Mouse (Mus musculus): ENCODE results near the gene Ddit4. TPM values are rescaled to one million over a fixed set of nuclear protein-coding genes. Genes with fewer than 3 reads are reported as not detected.

Ddit4 gene
- polyA plus RNA-seq, 1 experiment from 2014 or later, result 8.8 TPM

- Histone ChIP-seq H3K9me3 (ENCODE audit: control insufficient read depth, low read length) (no peaks in the 10 kb centered on the region), H3K4me1 (replicated peaks; ENCODE audit: control insufficient read depth, insufficient read depth, low read length) (peaks cover 25% of the 10 kb centered on the region), H3K4me2 (replicated peaks) (no peak overlapping the region), H3K27me3 (ENCODE audit: control insufficient read depth, insufficient read depth, low read length) (no peaks in the 10 kb centered on the region), H3K27ac (no peak overlapping the region), H3K9ac (no peak overlapping the region), H3K4me3 (replicated peaks; ENCODE audit: low read length) (no peak overlapping the region), H3K36me3 (replicated peaks; ENCODE audit: control insufficient read depth, insufficient read depth) (no peaks in the 10 kb centered on the region)
- no peak for ATAC-seq (ENCODE audit: low FRiP score)
- DNase-seq (ENCODE audit: low spot score), result no peak
- WGBS, result 79% methylated on average over 8 of the region's 8 CpGs
Measured at GRCm38 (mm10) chr10:59965788-59966187, 14.2 kb upstream of the Ddit4 start.

- no peaks in the 10 kb centered on the region for H3K27me3 ChIP-seq (ENCODE audit: control insufficient read depth, insufficient read depth, low read length)
- 37% methylated on average over 9 of the region's 9 CpGs for WGBS
- ATAC-seq (ENCODE audit: low FRiP score) (no peak), DNase-seq (ENCODE audit: low spot score) (no peak)
- H3K4me1 ChIP-seq (replicated peaks; ENCODE audit: control insufficient read depth, insufficient read depth, low read length), result peaks cover 21% of the 10 kb centered on the region
- H3K4me3 ChIP-seq (replicated peaks; ENCODE audit: low read length), result no peak overlapping the region
- H3K36me3 ChIP-seq (replicated peaks; ENCODE audit: control insufficient read depth, insufficient read depth), result no peaks in the 10 kb centered on the region
- peak overlapping the region; percentile 44; the same call in 1 of the 2 replicates for H3K4me2 ChIP-seq (replicated peaks)
- no peaks in the 10 kb centered on the region for H3K9me3 ChIP-seq (ENCODE audit: control insufficient read depth, low read length)
- peak overlapping the region; percentile 36; the same call in 1 of the 2 replicates for H3K27ac ChIP-seq
- H3K9ac ChIP-seq, result peak overlapping the region; percentile 25; the same call in 1 of the 2 replicates
Measured at GRCm38 (mm10) chr10:59965362-59965695, 13.7 kb upstream of the Ddit4 start.

DNA sequence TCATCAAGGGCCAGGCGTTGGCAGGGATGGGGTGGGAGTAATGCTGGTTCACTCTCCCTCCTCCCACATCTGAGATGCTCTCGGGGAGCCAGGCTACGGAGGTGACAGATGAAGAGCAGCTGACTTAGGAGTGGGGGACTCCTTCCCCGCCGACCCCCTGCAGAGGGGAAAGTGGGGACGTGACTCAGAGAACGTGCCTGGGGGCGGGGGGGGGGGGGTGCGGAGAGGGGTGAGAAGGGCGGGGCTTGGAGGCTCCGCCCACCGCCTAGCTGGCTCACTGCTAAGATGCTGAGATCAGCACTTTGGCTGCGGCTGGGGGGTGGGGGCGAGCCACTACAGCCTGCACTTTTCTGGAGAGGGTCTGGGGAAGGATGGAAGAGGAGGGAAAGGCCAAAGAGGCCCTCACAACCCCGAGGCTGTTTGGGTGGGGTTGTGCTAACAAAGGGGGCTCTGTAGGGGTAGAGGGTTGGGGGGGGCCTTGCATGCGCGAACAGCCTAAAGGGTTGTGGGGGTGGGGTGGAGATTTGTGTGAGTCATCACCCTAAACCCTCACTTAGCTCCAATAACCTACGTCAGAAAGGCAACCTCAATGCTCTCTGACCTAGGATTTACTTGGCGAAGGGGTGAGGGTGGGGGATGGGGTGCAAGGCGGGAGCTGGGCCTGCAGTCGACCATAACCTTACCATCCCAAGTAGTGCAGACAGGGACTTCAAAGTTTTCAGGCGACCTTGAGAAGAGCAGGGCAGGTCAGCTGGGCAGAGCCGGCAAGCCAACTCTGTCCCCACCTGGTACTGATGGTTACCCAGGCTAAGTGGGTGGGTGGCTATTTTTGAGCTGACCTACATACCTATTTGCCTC, 13.1 kb upstream of the Ddit4 start:
- H3K27me3 ChIP-seq (ENCODE audit: control insufficient read depth, insufficient read depth, low read length), result no peaks in the 10 kb centered on the region
- H3K4me1 ChIP-seq (replicated peaks; ENCODE audit: control insufficient read depth, insufficient read depth, low read length), result peaks cover 18% of the 10 kb centered on the region
- ATAC-seq (ENCODE audit: low FRiP score) (peak; percentile 70), DNase-seq (ENCODE audit: low spot score) (no peak)
- H3K4me2 ChIP-seq (replicated peaks), result peak overlapping the region; percentile 44
- H3K9ac ChIP-seq, result peak overlapping the region; percentile 25; the same call in 1 of the 2 replicates
- H3K36me3 ChIP-seq (replicated peaks; ENCODE audit: control insufficient read depth, insufficient read depth), result no peaks in the 10 kb centered on the region
- peak overlapping the region; percentile 36; the same call in 1 of the 2 replicates for H3K27ac ChIP-seq
- peak overlapping the region; percentile 4; the same call in 1 of the 2 replicates for H3K4me3 ChIP-seq (replicated peaks; ENCODE audit: low read length)
- WGBS, result 6% methylated on average over 18 of the region's 23 CpGs
- no peaks in the 10 kb centered on the region for H3K9me3 ChIP-seq (ENCODE audit: control insufficient read depth, low read length)

DNA sequence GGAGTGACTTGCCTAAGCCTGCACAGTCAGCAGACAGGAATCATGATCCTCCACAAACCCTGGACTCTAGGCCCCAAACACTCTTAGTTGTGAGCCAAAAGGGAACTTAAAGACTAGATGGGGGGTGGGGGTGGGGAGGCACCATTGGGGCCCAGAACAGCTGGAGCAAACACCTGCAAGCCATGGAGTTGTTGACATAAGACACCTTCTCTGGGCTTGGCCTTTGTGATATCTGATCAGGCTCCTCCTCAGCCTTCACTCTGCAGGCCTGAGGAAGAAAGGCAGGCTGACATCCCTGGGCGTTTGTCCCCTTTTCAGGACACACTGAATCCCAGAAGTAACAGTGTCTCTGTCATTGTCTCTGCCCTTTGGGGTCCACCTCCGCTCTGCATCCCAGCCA, 12.0 kb upstream of the Ddit4 start:
- Histone ChIP-seq H3K36me3 (replicated peaks; ENCODE audit: control insufficient read depth, insufficient read depth) (no peaks in the 10 kb centered on the region), H3K27me3 (ENCODE audit: control insufficient read depth, insufficient read depth, low read length) (no peaks in the 10 kb centered on the region), H3K9ac (no peak overlapping the region), H3K4me2 (replicated peaks) (no peak overlapping the region), H3K4me3 (replicated peaks; ENCODE audit: low read length) (no peak overlapping the region), H3K9me3 (ENCODE audit: control insufficient read depth, low read length) (no peaks in the 10 kb centered on the region), H3K4me1 (replicated peaks; ENCODE audit: control insufficient read depth, insufficient read depth, low read length) (peaks cover 24% of the 10 kb centered on the region), H3K27ac (no peak overlapping the region)
- ATAC-seq (ENCODE audit: low FRiP score), result no peak
- WGBS, result 49% methylated on average over 2 of the region's 2 CpGs
- DNase-seq (ENCODE audit: low spot score), result no peak

DNA sequence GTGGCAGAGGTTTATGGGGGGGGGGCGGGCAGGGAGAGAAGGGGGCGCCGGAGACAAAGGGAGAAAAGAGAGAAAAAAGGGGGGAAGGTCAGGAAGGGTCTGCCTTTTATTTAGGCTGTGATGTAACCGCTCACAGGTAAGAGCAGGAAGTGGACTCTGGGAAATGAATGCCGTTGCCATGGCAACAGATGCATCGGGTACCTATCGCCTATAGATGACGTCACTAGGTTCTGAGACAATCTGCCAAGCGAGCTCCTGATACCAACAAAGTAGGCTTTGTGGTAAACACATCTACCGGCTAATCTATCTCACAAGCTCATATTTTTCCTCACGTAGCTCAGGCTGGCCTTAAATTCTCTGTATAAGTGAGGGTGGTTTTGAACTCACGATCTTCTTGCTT, 7.9 kb upstream of the Ddit4 start:
- no peaks in the 10 kb centered on the region for H3K9me3 ChIP-seq (ENCODE audit: control insufficient read depth, low read length)
- whole genome bisulfite sequencing, result 71% methylated on average over 12 of the region's 12 CpGs
- peaks cover 35% of the 10 kb centered on the region for H3K4me1 ChIP-seq (replicated peaks; ENCODE audit: control insufficient read depth, insufficient read depth, low read length)
- no peaks in the 10 kb centered on the region for H3K27me3 ChIP-seq (ENCODE audit: control insufficient read depth, insufficient read depth, low read length)
- H3K4me3 ChIP-seq (replicated peaks; ENCODE audit: low read length), result no peak overlapping the region
- no peak overlapping the region; the same call in 1 of the 2 replicates for H3K27ac ChIP-seq
- no peak overlapping the region for H3K9ac ChIP-seq
- DNase-seq (ENCODE audit: low spot score), result no peak
- no peak for ATAC-seq (ENCODE audit: low FRiP score)
- H3K4me2 ChIP-seq (replicated peaks), result no peak overlapping the region
- no peaks in the 10 kb centered on the region for H3K36me3 ChIP-seq (replicated peaks; ENCODE audit: control insufficient read depth, insufficient read depth)

GRCm38 (mm10) chr10:59958458-59958857, 6.8 kb upstream of the Ddit4 start:
- ATAC-seq (ENCODE audit: low FRiP score) (peak; percentile 61), DNase-seq (ENCODE audit: low spot score) (no peak)
- H3K36me3 ChIP-seq (replicated peaks; ENCODE audit: control insufficient read depth, insufficient read depth), result no peaks in the 10 kb centered on the region
- H3K4me1 ChIP-seq (replicated peaks; ENCODE audit: control insufficient read depth, insufficient read depth, low read length), result peaks cover 33% of the 10 kb centered on the region
- 16% methylated on average over 5 of the region's 5 CpGs for WGBS
- H3K27ac ChIP-seq, result peak overlapping the region; percentile 64
- no peak overlapping the region for H3K4me3 ChIP-seq (replicated peaks; ENCODE audit: low read length)
- H3K4me2 ChIP-seq (replicated peaks), result peak overlapping the region; percentile 50
- H3K9me3 ChIP-seq (ENCODE audit: control insufficient read depth, low read length), result no peaks in the 10 kb centered on the region
- H3K9ac ChIP-seq, result peak overlapping the region; percentile 22
- no peaks in the 10 kb centered on the region for H3K27me3 ChIP-seq (ENCODE audit: control insufficient read depth, insufficient read depth, low read length)

- H3K36me3 ChIP-seq (replicated peaks; ENCODE audit: control insufficient read depth, insufficient read depth), result no peaks in the 10 kb centered on the region
- peak overlapping the region; percentile 50 for H3K4me2 ChIP-seq (replicated peaks)
- H3K27me3 ChIP-seq (ENCODE audit: control insufficient read depth, insufficient read depth, low read length), result no peaks in the 10 kb centered on the region
- H3K4me3 ChIP-seq (replicated peaks; ENCODE audit: low read length), result peak overlapping the region; percentile 17
- peak overlapping the region; percentile 64 for H3K27ac ChIP-seq
- H3K9me3 ChIP-seq (ENCODE audit: control insufficient read depth, low read length), result no peaks in the 10 kb centered on the region
- peak; percentile 21; the same call in 1 of the 2 replicates for ATAC-seq (ENCODE audit: low FRiP score)
- WGBS, result 7% methylated on average over 25 of the region's 25 CpGs
- peak overlapping the region; percentile 22 for H3K9ac ChIP-seq
- DNase-seq (ENCODE audit: low spot score), result no peak
- H3K4me1 ChIP-seq (replicated peaks; ENCODE audit: control insufficient read depth, insufficient read depth, low read length), result peaks cover 40% of the 10 kb centered on the region
Measured at GRCm38 (mm10) chr10:59957171-59958149, 5.8 kb upstream of the Ddit4 start.

GRCm38 (mm10) chr10:59956681-59957080, 5.0 kb upstream of the Ddit4 start:
- DNase-seq (ENCODE audit: low spot score) (no peak), ATAC-seq (ENCODE audit: low FRiP score) (no peak)
- Histone ChIP-seq H3K4me3 (replicated peaks; ENCODE audit: low read length) (no peak overlapping the region), H3K36me3 (replicated peaks; ENCODE audit: control insufficient read depth, insufficient read depth) (no peaks in the 10 kb centered on the region), H3K9me3 (ENCODE audit: control insufficient read depth, low read length) (no peaks in the 10 kb centered on the region), H3K9ac (no peak overlapping the region), H3K27ac (peak overlapping the region; percentile 64; the same call in 1 of the 2 replicates), H3K4me1 (replicated peaks; ENCODE audit: control insufficient read depth, insufficient read depth, low read length) (peaks cover 40% of the 10 kb centered on the region), H3K4me2 (replicated peaks) (no peak overlapping the region), H3K27me3 (ENCODE audit: control insufficient read depth, insufficient read depth, low read length) (no peaks in the 10 kb centered on the region)
- 55% methylated on average over 5 of the region's 5 CpGs for WGBS

DNA sequence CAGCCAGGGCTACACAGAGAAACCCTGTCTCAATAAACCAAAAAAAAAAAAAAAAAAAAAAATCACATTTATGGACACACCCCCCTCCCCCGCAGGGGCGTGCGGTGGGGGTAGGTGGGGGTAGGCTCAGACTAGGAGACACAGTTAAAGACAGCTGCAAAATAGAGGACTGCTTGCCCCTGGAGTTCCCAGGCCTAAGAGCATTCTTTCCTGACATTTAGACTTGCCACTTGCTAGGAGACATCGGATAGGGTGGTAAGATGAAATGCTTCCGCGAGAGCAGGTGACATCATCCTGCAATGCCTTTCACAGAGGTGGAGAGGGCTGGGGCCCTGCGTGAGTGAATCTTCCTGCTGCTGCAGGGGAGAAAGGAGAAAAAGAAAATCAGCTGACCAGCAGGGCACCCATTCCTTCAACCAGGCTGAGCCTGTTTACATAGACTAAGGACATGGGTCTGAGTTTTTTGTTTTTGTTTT, 2.0 kb upstream of the Ddit4 start:
- Histone ChIP-seq H3K9me3 (ENCODE audit: control insufficient read depth, low read length) (no peaks in the 10 kb centered on the region), H3K4me3 (replicated peaks; ENCODE audit: low read length) (no peak overlapping the region), H3K4me1 (replicated peaks; ENCODE audit: control insufficient read depth, insufficient read depth, low read length) (peaks cover 51% of the 10 kb centered on the region), H3K36me3 (replicated peaks; ENCODE audit: control insufficient read depth, insufficient read depth) (peaks cover 4% of the 10 kb centered on the region; the same call in 1 of the 2 replicates), H3K27ac (0 out of 2 replicates have a peak overlapping the region, but pooled peaks have one; percentile 86), H3K4me2 (replicated peaks) (no peak overlapping the region), H3K9ac (no peak overlapping the region), H3K27me3 (ENCODE audit: control insufficient read depth, insufficient read depth, low read length) (no peaks in the 10 kb centered on the region)
- ATAC-seq (ENCODE audit: low FRiP score) (no peak), DNase-seq (ENCODE audit: low spot score) (no peak)
- 38% methylated on average over 7 of the region's 7 CpGs for WGBS

All from hindbrain, embryonic 14.5 days (tissue).